Mouse (Mus musculus): ENCODE data around the gene Cobll1.
A peak's percentile ranks its signal among the peaks of the same experiment; 100 is the strongest.

The Cobll1 gene

DNA sequence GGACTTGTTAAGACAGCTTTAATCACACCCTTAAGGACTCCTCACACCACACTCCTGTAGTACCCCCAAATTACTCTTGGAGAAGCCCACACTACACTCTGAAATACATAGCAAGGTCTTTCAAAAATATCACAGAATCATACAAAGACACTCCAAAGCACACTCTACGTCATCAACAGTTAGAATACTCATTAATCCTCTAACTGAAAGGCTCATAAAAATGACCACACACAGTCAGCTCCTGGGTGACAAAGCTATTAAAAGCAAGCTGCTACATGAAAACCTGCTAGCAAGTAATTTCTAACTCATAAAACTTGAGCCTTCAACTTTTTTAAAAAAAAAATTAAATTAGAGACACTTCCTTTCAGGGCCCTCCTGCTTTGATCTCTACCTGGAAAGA lies 91.8 kb downstream of the Cobll1 start:
- no peak for DNase-seq (ENCODE audit: low read depth)

DNA sequence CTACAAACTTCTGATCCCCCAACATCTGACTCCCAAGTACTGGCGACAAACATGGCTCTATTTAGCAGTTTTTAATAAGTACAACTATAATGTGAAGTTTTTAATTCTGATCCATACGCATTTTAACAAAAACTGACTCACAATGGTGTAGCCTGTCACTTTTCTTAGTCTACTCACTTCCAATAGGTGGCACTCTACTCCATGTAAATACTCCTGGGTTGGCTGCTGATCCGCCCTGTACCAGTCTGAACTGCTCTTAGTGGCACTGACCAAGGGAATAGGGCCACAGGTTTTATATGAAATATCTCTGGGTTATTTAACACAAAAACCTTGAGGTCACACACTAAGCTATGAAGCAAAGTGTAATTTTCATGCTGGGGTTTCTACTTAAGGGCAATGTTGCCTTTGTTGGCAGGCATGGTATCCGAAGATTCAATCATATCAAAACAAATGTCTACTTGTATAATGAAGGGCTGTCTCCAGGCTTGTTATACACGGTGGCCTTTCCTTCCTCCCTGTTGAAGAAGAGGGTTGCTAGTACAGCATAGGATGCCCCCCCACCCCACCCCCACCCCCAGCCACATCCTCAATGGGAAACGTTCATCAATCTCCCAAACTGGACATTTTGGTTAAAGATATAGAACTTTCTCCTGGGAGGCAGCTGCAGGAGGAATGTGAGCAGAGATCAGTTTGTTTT lies 93.6 kb downstream of the Cobll1 start:
- peak; percentile 70 for DNase-seq (ENCODE audit: low read depth)

DNA sequence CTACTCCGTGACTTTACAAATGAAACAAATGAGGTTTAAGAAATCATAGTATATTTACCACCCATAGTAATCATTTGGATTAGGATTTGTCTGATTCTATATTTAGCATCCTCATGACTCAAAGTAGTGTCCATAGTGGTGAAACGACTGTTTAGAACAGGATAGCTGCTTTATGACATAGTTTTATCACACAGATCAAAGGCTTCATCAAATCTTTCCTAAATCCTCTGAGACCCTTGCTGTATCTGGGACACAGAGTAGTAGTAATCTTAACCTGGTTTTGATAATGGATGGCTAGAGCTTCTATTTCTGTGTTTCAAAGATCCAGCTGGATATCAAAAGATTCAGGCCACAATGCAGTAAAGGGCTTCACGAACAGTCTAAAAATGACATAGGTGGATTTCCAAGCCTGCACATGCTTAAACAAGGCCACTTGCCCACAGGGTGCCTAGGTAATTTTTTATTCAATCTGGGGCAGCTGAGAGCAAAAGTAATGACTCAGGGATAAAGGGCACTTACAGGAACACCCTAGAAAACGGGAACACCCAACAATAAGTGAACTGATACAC lies 98.0 kb downstream of the Cobll1 start:
- no peak for DNase-seq (ENCODE audit: low read depth)

DNA sequence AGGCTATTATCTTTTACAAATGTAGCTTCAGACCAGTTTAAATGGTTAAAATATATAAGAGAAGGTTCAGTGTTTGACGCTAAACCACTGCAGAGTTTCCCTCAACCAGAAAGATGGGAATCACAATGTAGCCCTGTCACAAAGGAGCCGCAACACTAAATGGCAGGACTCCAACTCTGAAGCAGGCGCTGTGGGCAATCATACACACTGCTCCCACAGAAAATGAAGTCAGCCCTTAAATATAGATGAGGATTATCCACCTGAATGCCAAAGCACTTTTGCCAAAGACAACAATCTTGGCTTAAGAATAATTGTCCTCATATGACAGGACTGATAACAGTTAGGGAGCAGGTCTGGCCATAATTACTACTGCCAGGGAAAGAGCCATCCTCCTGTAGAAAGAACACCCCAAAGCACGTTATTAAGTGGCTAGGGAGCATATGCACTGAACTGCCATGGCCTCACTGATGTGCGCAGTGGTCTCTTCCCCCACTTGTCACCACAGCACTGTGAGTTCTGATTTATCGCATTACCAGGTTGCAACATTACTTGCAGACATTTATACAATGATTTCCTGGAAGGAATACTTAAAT lies 98.8 kb downstream of the Cobll1 start:
- DNase-seq (ENCODE audit: low read depth), result no peak

DNA sequence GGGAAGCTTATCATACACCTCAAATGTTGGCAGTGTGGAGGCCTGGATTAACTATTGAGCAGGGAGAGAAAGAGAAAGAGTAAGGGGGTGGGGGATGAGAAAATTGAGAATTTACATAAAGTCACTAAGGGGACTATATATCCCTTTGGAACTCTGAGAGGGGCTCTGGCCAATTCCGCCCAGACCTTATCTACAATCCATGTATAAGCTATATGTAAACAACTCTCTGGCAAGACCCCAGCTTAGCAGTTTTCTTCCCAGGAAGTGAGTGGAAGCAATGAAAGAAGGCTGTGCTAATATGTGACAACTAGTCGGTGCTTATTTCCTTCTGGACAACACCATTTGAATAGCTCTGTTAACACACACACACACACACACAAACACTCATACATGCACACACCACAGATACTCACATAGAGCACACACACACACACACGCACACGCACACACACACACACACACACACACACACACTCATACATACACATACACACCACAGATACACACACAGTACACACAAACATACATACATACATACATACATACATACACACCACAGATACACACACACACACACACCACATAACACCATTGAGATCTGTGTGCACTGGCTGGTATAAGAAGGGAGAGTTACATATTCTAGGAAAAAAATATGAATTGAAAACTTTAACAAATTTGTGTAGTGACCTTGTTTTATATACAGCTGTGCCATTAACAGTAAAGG lies 99.4 kb downstream of the Cobll1 start:
- no peak for DNase-seq (ENCODE audit: low read depth)

DNA sequence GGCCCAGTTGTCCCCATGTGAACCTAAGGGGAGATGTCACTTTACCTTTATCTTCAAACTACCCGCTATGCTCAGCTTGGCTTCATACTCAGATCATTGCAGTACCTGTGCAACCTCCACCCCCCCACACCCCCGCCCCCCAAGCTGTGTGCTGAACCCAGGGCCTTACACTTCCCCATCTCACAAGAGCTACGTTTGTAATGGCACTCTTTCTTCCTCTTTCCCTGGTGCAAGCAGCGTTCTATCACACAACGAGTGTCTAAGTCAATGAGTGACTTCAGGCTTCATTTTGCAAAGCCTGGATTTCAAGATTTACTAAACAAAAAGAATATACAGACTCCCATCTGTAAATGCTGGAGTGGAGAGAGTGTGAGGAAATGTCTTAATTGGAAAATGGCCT lies 100.2 kb downstream of the Cobll1 start:
- DNase-seq (ENCODE audit: low read depth), result no peak

DNA sequence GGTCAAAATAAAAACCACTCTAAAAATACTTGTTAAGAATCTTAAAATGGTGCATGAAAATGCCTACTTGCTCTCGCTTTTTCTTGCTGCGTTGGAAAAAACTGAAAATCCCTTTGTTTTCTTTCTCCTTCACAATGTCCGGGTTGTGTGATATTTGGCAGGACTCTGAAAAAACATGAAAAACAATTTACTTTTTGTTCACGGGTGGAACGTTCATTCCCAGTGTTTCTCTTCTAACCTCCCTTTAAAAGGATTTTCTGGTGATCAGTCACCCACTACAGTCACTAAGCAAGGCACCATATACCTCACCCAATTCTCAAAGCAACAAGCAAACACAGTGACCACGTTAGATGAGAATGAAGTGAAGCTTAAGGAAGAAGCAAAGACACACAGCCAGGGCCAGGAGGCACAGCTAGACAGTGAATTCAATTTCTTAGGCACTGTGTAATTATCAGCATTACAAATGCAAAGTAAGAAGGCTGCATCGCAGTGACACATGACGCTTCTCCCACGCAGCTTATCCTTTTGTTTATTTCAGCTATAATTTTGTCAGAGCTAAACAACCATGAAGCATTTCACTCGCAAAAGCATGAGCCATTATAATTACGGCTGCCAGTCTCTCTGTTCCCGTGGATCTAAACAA lies 112.9 kb downstream of the Cobll1 start:
- DNase-seq (ENCODE audit: low read depth), result no peak

DNA sequence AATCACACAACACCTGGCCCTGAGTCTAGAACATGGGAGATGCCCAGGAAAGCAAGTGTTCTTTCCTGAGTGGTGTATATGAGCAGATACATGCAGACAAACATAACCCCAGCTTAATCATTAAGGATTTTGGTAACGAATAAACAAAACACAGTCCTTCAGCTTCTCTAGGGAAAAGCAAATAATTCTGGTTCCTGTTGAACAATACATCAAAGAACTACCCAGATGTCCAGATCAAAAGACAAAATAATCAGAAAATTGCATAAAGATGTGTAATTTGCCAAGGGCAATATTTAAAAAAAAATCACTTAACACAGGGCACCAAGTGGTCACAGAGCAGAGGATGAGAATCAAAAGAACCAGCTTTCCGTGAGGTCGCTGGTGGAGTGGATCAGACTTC lies 115.5 kb downstream of the Cobll1 start:
- DNase-seq (ENCODE audit: low read depth), result no peak

DNA sequence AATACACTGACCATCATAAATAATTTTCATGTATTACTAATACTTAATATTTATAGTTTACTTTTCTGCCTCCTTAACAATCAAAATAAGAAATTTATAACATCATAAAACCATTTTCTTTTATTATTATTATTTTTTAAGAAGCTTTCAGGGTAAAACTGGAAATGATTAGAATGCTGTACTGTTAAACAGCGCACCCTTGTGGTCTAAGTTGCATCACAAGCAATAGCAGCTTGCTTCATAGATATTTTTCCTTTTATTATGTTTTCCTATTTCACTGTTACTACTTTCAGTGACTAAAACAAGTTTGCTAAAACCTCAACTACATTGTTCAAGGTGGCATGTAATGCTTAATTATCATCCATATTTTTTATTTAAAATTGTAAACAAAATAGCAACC lies 117.8 kb downstream of the Cobll1 start:
- peak; percentile 30 for DNase-seq (ENCODE audit: low read depth)

DNA sequence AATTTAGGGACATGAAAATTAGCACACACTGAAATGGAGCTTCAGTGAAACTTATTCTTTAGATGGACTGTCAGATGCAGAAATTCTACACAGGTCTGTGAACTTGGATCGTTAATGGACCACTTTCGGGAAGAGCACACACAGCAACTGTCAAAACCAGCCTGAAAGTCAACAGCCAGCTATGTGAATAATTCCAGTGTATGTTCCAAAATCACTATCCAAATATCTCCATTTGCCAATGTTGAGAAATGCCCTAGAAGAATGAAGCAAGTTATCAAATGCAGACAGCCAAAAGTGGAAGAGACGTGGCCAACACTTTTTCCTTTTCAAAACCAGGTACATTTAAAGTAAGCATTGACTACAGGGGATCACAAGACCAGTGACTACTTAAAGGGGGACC lies 118.2 kb downstream of the Cobll1 start:
- DNase-seq (ENCODE audit: low read depth), result no peak

DNA sequence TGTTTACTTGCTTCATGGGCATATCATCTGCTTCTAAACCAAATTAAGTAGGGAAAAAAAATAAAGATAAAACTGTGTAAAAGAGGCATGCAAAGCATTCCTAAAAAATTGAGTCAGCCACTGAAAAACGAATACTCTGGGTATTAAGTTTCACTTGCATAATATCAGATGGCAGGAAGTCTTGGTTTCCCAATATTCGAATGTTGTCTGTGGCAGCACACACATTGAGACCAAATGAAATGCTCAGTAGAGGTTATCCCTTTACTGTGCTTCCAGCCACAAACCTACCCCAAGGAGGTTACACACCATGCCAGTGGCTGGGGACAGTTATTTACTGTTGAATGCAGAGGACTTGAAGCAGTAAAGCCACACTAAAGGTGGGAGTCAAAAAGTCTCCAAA lies 119.1 kb downstream of the Cobll1 start:
- DNase-seq (ENCODE audit: low read depth), result no peak

DNA sequence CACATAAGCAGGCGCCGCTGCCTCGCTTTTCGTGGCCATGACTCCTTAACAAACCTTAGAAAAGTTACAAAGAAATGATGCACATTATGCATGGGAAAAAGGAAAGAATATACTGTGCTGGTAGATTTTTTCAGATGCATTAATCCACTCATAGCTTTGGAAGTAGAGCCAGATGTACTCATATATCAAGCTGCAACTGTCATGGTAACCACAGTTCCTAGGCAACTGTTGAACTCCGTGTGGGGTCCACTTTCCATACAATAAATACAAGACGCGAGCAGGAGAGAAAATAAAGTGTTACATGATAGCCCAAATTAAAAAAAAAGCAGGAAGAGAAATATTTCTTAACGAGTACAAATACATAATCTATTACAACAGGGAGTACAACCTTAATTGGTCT lies 119.5 kb downstream of the Cobll1 start:
- DNase-seq (ENCODE audit: low read depth), result no peak

DNA sequence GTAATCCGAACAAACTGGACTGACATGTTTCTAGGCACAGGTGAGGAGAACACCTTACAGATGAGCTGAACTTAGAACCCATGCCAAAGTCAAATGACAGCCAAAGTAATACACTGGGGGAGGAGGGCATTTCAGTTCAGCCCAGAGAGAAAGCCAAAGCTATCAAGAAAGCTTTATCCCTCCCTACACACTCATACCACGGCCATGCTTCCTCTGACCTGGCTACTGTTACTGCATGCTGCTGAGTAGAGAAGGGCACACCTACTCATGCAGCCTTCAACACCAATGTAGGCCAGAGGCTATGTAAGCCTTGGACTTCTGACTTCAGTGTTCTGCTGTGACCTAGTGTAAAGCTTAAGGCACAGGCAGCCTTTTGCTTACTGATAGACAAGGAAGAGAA lies 120.1 kb downstream of the Cobll1 start:
- no peak for DNase-seq (ENCODE audit: low read depth)

DNA sequence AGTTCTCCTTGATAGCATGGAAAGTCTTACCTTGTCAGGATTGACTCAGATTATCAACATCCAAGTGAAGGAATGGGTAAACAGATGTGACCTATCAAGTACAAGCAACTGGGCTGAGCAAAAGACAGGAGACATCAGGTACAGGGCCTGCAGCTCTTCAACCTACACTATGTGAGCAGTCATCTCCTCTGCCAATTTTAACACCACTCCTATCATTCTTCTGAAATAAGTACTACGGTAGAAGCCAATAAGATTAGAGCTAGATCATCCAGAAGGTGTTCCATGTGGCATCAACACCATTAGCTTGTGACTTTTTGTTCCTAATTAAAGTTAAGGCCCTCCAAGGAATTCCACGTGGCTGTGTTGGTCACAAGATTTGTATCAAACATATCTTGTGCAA lies 121.3 kb downstream of the Cobll1 start:
- DNase-seq (ENCODE audit: low read depth), result no peak

DNA sequence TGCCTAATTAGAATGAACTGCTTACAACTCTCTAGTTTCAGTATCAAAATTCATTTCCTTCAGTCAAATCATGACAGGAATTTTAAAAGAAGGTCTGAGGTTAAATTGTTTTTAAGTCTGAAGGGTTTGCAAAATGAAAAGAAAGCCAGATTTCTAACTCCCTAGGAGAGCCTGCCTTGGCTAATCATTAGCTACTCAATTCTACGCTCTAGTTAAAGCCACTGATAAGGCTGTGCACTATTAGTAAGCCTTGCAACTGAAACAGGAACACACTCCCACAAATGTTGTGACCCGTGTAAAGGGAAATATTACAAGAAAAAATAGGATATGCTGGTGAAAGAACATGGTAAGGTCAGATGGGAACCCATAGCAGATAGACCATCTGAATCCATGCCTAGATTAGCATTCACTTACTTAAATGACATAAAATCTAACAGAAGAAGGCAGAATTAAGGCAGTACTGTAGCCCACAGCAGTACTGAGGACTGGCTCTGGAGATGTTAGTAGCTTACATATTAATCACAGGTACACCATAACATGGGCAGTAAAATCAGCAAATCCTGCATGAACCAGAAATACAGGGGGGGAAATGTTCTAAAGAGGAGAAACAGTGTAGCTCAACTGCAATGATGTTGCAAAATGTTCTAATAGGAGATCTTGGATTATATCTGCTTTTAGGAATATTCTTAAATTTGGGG lies 122.6 kb downstream of the Cobll1 start:
- DNase-seq (ENCODE audit: low read depth), result no peak

DNA sequence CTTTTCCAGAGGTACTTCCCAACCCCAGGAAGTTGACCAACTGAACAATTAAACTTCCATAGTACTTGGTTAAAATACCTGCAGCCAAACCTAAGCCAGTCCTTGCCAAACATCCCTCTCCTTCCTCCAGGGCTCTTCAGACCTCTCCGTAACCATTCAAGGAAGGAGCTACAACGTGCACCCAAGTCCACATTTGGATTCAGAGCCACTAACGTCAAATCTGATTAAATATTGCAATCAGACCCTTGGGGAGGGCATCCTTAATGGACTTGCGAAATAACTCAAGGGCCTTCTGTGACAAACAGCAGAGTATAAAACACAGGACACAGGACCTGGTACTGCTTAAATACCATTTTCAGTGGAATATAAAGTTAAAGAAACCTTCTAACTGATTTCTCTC lies 126.0 kb downstream of the Cobll1 start:
- DNase-seq (ENCODE audit: low read depth), result no peak

DNA sequence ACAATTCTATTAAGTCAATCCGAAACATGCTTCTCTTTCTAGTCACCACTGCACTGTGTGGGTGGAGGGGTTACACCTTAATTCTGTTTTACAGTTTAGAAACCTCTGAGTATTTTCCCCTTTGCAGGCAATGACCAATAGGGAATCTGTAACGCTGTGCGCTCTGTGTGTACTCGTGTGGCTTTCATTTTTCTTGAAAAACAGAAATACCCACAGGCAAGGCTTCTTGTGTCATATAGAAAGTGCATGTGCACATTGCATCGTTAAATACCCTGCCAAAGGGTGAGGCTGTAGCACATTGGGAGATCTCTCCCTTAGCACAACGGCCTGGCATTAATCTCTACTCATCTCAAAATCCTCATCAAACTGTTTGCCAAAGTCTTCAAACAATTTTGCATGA lies 134.6 kb downstream of the Cobll1 start:
- DNase-seq (ENCODE audit: low read depth), result no peak

DNA sequence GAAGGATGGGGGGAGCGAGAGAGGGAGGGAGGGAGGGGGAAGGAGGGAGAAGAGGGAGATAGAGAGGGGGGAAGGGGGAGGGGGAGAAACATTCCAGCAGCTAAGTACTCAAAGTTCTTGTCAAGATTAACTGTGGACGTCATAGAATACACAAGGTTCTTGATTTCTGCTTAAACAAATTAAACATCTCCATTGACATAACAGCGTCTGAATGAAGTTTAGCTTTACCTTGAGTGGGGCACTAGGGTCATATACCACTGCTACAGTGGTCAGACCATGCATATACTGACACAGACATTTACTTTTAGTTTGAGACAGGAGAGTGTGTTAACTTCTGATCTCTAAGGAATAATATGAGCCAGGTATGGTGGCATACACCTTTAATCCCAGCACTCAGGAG lies 135.4 kb downstream of the Cobll1 start:
- no peak for DNase-seq (ENCODE audit: low read depth)

DNA sequence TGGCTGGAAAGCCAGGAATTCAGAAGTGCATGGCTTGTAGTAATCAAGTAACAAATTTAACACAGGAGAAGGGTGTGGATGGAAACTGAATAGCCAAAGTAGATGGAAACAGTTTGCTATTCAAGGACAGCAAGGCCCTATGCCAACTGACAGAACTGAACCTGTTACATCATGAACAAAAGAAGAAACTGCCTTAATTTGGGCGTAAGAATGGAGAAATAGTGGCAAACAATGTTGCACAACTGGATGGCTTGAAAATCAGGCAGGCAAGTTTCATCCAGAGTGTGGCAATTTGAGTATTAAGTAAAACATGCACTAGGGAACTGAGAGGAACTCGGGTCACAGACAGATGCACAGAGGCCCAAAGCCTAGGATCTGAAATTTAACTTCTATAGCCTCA lies 137.8 kb downstream of the Cobll1 start:
- no peak for DNase-seq (ENCODE audit: low read depth)

DNA sequence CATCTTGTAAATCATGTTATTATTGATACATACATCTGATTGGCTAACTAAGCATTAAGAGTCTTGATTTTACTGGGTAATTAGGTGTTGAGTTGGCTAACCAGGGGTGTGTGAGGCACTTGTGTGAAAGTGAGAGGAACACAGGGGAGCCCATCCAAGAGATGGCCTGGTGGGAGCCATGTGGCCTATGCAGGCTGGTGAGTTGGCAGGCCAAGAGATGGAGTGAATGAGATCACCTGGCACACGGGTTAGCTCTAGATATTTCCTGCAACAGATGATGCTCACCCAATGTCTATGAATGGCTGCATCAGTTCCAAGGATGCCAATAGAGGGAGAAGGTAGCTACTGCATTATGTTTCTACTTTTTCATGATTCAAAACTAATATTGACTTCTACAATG lies 139.2 kb downstream of the Cobll1 start:
- no peak for DNase-seq (ENCODE audit: low read depth)

DNA sequence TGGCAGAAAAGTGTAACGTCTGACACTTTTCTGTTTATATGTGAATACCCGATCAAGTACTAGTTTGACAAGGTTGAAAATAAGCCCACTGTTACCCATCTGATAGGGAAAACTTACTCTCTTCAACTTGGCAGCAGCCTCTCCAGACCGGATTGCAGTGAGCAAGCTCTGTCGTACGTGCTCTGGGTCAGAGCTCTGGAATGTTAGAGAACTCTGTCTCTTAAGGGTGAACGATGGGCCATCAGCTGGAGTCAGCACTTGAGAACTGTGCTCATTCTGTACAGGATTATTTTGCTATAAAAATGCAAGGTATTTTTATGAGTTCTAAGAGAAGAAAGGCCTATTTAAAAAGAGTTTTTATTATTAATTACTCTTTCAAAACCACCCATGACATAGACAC lies 143.6 kb downstream of the Cobll1 start:
- DNase-seq (ENCODE audit: low read depth), result no peak

DNA sequence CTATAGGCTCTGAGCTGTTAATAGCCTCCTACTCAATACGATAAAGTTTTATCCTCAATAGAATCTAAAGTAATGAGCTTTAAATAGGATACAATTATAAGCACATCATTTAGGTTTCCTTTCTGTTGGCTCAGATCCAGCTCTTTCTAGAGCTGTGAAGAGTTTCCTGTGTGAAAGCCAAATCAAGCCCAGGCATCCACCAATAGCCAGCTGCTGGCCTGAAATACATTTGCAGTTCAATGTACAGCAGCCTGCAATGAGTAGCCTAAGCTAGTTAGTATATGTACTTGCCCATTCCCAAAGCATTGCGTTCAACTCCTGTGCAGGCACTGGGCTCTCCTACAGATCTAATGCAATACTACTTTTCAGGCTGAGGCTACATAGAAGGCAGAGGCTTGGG lies 145.2 kb downstream of the Cobll1 start:
- DNase-seq (ENCODE audit: low read depth), result no peak
